Mouse (Mus musculus) neutrophil, adult 5-6 weeks (primary cell): ENCODE results near the gene Ssrp1. TPM values are rescaled to one million over a fixed set of nuclear protein-coding genes. Genes with fewer than 3 reads are reported as not detected.

Source experiments
- ATAC-seq: fragments of 151-379, 151-347 bp; 2 replicates; pipeline ENCODE4 v1.8.0; 2017; ENCODE audit warnings: mild to moderate bottlenecking, moderate TSS enrichment; ENCODE audit not compliant: insufficient number of reproducible peaks, poor library complexity, low FRiP score, severe bottlenecking; ENCODE audit errors: extremely low read depth
- total RNA-seq: library from RNA; stranded (forward); fragments of 200-1000 nt; gene quantifications from 2 replicates; pipeline ENCODE4 v1.2.3, GENCODE M21; 2017

Ssrp1 gene
- total RNA-seq, 1 experiment from 2014 or later: 133 TPM

- ATAC-seq: no peak
These were observed 31.0 kb downstream of the Ssrp1 start for GRCm38 (mm10) chr2:85067903-85068625.

GRCm38 (mm10) chr2:85068626-85069025, 31.6 kb downstream of the Ssrp1 start:
- ATAC-seq: no peak

- no peak for ATAC-seq
These were observed 33.1 kb downstream of the Ssrp1 start for GRCm38 (mm10) chr2:85070086-85070485.

DNA sequence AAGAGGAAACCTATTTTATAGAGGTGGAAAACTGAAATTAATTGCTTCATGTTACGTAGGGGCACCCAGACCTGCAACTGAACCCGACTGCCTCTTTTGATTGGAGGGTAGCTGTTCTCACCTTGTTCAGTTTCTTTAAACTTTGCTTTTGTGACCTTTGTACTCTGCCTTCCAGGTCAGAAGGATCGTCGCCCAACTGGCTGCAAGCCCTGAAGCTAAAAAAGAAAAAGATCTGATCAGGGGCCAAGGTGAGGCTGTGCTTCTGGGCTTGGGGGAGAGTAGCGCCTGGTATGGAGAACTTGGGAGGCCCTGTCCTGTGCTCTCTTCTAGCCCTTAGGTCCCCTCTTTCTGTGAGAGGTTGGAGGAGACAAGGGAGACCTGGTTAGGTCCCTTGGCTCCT, 34.9 kb downstream of the Ssrp1 start:
- no peak for ATAC-seq

DNA sequence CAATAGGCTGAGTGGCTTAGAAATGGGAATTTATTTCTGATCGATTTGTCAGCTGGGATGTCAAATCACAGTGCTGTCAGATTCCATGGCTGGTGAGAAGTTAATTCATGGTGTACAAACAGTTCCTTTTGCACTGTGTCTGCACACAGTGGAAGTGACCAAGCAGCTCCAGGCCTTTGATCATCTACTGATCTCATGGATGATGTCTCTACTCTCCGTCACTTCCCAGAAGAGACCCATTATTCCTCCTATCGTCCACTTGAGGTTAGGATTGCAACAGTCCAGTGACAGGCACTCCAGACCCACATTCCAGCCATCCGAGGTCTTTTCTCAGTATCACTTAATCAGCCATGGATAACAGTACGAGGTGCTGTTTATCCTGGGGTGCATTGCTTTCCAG, 36.7 kb downstream of the Ssrp1 start:
- no peak for ATAC-seq

- no peak for ATAC-seq
These were observed 51.9 kb downstream of the Ssrp1 start for GRCm38 (mm10) chr2:85088716-85089646.

- ATAC-seq: no peak
These were observed 54.3 kb downstream of the Ssrp1 start for GRCm38 (mm10) chr2:85091325-85091724.

DNA sequence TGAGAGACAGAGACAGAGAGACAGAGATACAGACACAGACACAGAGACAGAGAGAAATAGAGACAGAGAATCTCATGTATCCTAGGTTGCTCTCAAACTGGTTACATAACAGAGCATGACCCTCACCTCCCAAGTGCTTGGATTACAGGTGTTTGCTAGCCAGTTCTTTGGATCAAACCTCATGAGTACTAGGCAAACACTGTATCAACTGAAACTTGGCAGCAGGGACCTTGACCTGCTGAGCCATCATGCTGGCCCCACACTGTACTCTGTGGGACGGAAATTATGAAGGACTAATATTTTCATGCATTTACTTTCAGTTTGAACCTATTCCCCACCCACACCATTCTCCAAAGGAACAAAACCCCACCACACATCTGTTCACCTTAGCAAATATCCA, 56.3 kb downstream of the Ssrp1 start:
- no peak for ATAC-seq

- no peak for ATAC-seq
These were observed 58.9 kb downstream of the Ssrp1 start for GRCm38 (mm10) chr2:85095906-85096305.

Other genes starting within 250 kb of the Ssrp1 start
- gene Ube2l6, start 238.4 kb upstream of the Ssrp1 start, total RNA-seq: 95.3 and 99.8 TPM in 2 replicates
- not detected in 2 replicates for gene Smtnl1, start 214.6 kb upstream of the Ssrp1 start, total RNA-seq
- gene Timm10, start 210.2 kb upstream of the Ssrp1 start, total RNA-seq: 10.0 and 10.3 TPM in 2 replicates
- gene Slc43a1, start 198.4 kb upstream of the Ssrp1 start, total RNA-seq: 3.4 and 4.7 TPM in 2 replicates
- gene Rtn4rl2, start 150.5 kb upstream of the Ssrp1 start, total RNA-seq: not detected in 2 replicates
- gene Slc43a3, start 100.7 kb upstream of the Ssrp1 start, total RNA-seq: 2.7 and 2.9 TPM in 2 replicates
- gene Prg2, start 56.8 kb upstream of the Ssrp1 start, total RNA-seq: 0.93 TPM in 1 of 2 replicates, not detected in the other
- gene Prg3, start 49.0 kb upstream of the Ssrp1 start, total RNA-seq: not detected in 2 replicates
- not detected in 2 replicates for gene P2rx3, start 228 bp downstream of the Ssrp1 start, total RNA-seq
- gene Tnks1bp1, start 10.8 kb downstream of the Ssrp1 start, total RNA-seq: 10.6 and 13.3 TPM in 2 replicates
- gene Aplnr, start 99.0 kb downstream of the Ssrp1 start, total RNA-seq: 0.47 TPM in 1 of 2 replicates, not detected in the other
- gene Lrrc55, start 160.0 kb downstream of the Ssrp1 start, total RNA-seq: not detected in 2 replicates